Mouse (Mus musculus) layer of hippocampus, adult 11-12 months (tissue): ENCODE results near the gene Fgf23.

ENCODE experiments used
- DNase-seq: peaks from one replicate; pipeline ENCODE4 v3.0.0; 2022; ENCODE audit warnings: low spot score

Fgf23 gene

GRCm38 (mm10) chr6:127114753-127115456 is 42.2 kb downstream of the Fgf23 start:
- no peak for DNase-seq

GRCm38 (mm10) chr6:127122221-127122806 is 49.6 kb downstream of the Fgf23 start:
- DNase-seq = no peak

GRCm38 (mm10) chr6:127122996-127123395 is 50.3 kb downstream of the Fgf23 start:
- no peak for DNase-seq

- no peak for DNase-seq
Measured at GRCm38 (mm10) chr6:127123506-127123905, 50.8 kb downstream of the Fgf23 start.

GRCm38 (mm10) chr6:127129659-127130058 is 57.0 kb downstream of the Fgf23 start:
- DNase-seq = no peak

GRCm38 (mm10) chr6:127130377-127130776 is 57.7 kb downstream of the Fgf23 start:
- no peak for DNase-seq
